24 mouse cellular contexts compared by ENCODE assay signal in genomic region chr7:79395186-79395585, GRCm38 (mm10). TPM values are rescaled to one million over a fixed set of nuclear protein-coding genes. Genes with fewer than 3 reads are reported as not detected.
DNase-seq lines count a peak whose midpoint lies in the region; ATAC-seq and TF ChIP-seq lines count a peak whose summit lies in the region.
"Had no signal": no experiment of that assay in that cellular context is flagged by ENCODE, and none has a peak within 500 bp of the region (broad histone marks: within the 10 kb centered on the region; RNA-seq: fewer than 3 reads in every experiment).

No protein-coding gene starts in this region.

- no peak for ATAC-seq in forebrain, postnatal 0 days
- ATAC-seq: forebrain, embryonic 14.5 days; forebrain, embryonic 16.5 days had no signal

- H3K27me3 ChIP-seq in ES-Bruce4 (ENCODE audit: control insufficient read depth, insufficient read depth, low read length, poor library complexity, severe bottlenecking): no peaks in the 10 kb centered on the region
- H3K27me3 ChIP-seq in forebrain, postnatal 0 days (ENCODE audit: insufficient read depth, low read length): no peaks in the 10 kb centered on the region
- H3K27me3 ChIP-seq: embryonic facial prominence, embryonic 13.5 days; embryonic facial prominence, embryonic 15.5 days; forebrain, embryonic 12.5 days had no signal

- H3K27ac ChIP-seq in ES-Bruce4 (ENCODE audit: insufficient read depth, low read length) (peak overlapping the region; percentile 91), ES-E14 (ENCODE audit: insufficient read depth, low read depth, low read length, poor library complexity, severe bottlenecking) (peak overlapping the region; percentile 89; the same call in 1 of the 2 replicates)
- H3K27ac ChIP-seq in forebrain, postnatal 0 days (ENCODE audit: low read depth, low read length): no peak overlapping the region
- H3K27ac ChIP-seq: embryonic facial prominence, embryonic 13.5 days; embryonic facial prominence, embryonic 15.5 days; forebrain, embryonic 10.5 days; forebrain, embryonic 12.5 days had no signal

- 0 out of 2 replicates have a peak, but pooled peaks cover 2% of the 10 kb centered on the region for H3K36me3 ChIP-seq in ES-Bruce4 (ENCODE audit: control insufficient read depth, insufficient read depth, low read length, poor library complexity, severe bottlenecking)
- H3K36me3 ChIP-seq in ES-E14 (ENCODE audit: control insufficient read depth, insufficient read depth, low read length, poor library complexity, severe bottlenecking): peaks cover 2% of the 10 kb centered on the region; the same call in 1 of the 2 replicates
- no peaks in the 10 kb centered on the region for H3K36me3 ChIP-seq in forebrain, postnatal 0 days (ENCODE audit: insufficient read depth)
- H3K36me3 ChIP-seq: embryonic facial prominence, embryonic 13.5 days; embryonic facial prominence, embryonic 15.5 days; forebrain, embryonic 12.5 days had no signal

- TF ChIP-seq POLR2A in ES-Bruce4 (IDR thresholded peaks at IDR 0.05; ENCODE audit: insufficient read depth, low read length): no peak

- in situ Hi-C loops in ES-E14 (cut with MboI; ENCODE audit: low sequenced_read_pairs in 2 of 2, unreplicated experiment in 2 of 2): no loop called here

- no peaks in the 10 kb centered on the region for H3K9me3 ChIP-seq in ES-Bruce4 (replicated peaks; ENCODE audit: control insufficient read depth, insufficient read depth, low read length, poor library complexity, severe bottlenecking)
- no peaks in the 10 kb centered on the region for H3K9me3 ChIP-seq in ES-E14 (ENCODE audit: control insufficient read depth, insufficient read depth, low read depth, low read length)
- H3K9me3 ChIP-seq in forebrain, postnatal 0 days (ENCODE audit: low read length): no peaks in the 10 kb centered on the region
- H3K9me3 ChIP-seq: embryonic facial prominence, embryonic 13.5 days; embryonic facial prominence, embryonic 15.5 days; forebrain, embryonic 10.5 days; forebrain, embryonic 12.5 days had no signal

- H3K9ac ChIP-seq in ES-Bruce4 (ENCODE audit: low read depth, poor library complexity, severe bottlenecking) (peak overlapping the region; percentile 65), ES-E14 (ENCODE audit: insufficient read depth, low read depth, low read length, poor library complexity, severe bottlenecking) (no peak overlapping the region; the same call in 1 of the 2 replicates)
- no peak overlapping the region for H3K9ac ChIP-seq in forebrain, postnatal 0 days
- H3K9ac ChIP-seq: embryonic facial prominence, embryonic 13.5 days; embryonic facial prominence, embryonic 15.5 days; forebrain, embryonic 12.5 days had no signal

- DNase-seq in ES-E14 (ENCODE audit: low read depth, low spot score): no peak
- DNase-seq in ZHBTc4 (ENCODE audit: low read depth, low spot score): peak; percentile 80
- no peak for DNase-seq in forebrain, postnatal 0 days
- no peak for DNase-seq in lung, adult 18-20 months
- DNase-seq in right cerebral cortex, adult 2 months (ENCODE audit: low spot score in 2 of 2): no peak
- DNase-seq: adrenal gland, adult 2 months; adrenal gland, postnatal 10 days; adrenal gland, postnatal 25 days; cerebellum, adult 11 months; cerebellum, adult 18-20 months; cerebellum, adult 8-10 months; cerebellum, adult 9-11 months; cerebellum, postnatal 14 days; cerebellum, postnatal 36 days; embryo, embryonic 11 days had no signal

- no peak for TF ChIP-seq CTCF in ES-Bruce4 (IDR thresholded peaks at IDR 0.05; ENCODE audit: low read depth, low read length)
- no peak for TF ChIP-seq CTCF in forebrain, postnatal 0 days (IDR thresholded peaks at IDR 0.05; ENCODE audit: low read depth)

- H3K4me3 ChIP-seq in ES-Bruce4 (ENCODE audit: low read depth, low read length) (no peak overlapping the region), ES-E14 (ENCODE audit: insufficient read depth in 1 of 2, low read depth in 1 of 2, low read length in 2 of 2, poor library complexity in 1 of 2, severe bottlenecking in 1 of 2) (no peak overlapping the region)
- no peak overlapping the region for H3K4me3 ChIP-seq in forebrain, postnatal 0 days (ENCODE audit: low read depth, low read length)
- H3K4me3 ChIP-seq: embryonic facial prominence, embryonic 13.5 days; embryonic facial prominence, embryonic 15.5 days; erythroblast, embryonic 14.5 days; forebrain, embryonic 10.5 days; forebrain, embryonic 12.5 days had no signal

- no peak overlapping the region for H3K4me2 ChIP-seq in forebrain, postnatal 0 days (ENCODE audit: low read depth)
- H3K4me2 ChIP-seq: embryonic facial prominence, embryonic 13.5 days; embryonic facial prominence, embryonic 15.5 days; forebrain, embryonic 12.5 days had no signal

- H3K4me1 ChIP-seq in ES-Bruce4 (ENCODE audit: control insufficient read depth, insufficient read depth, low read length) (peaks cover 2% of the 10 kb centered on the region), ES-E14 (ENCODE audit: control insufficient read depth in 2 of 2, insufficient read depth in 2 of 2, low read length in 2 of 2, poor library complexity in 1 of 2) (peaks cover 13 to 16% of the 10 kb centered on the region in 2 experiments; a peak in 3 of 4 replicates)
- H3K4me1 ChIP-seq in forebrain, postnatal 0 days (ENCODE audit: insufficient read depth): no peaks in the 10 kb centered on the region

- 90% methylated on average over 7 of the region's 7 CpGs for WGBS in forebrain, postnatal 0 days

- peak; percentile 22; the same call in 1 of the 2 replicates for TF ChIP-seq EP300 in ES-Bruce4 (IDR thresholded peaks at IDR 0.05; ENCODE audit: insufficient read depth, low read depth, low read length)

TF ChIP-seq in ES-E14, 5 proteins besides CTCF, POLR2A, EP300 and RAD21:
- TF ChIP-seq CHD2 (IDR thresholded peaks at IDR 0.05; ENCODE audit: low read depth, low read length): no peak
- TF ChIP-seq ZC3H11A (IDR thresholded peaks at IDR 0.05; ENCODE audit: borderline replicate concordance, low read depth, low read length): no peak
- TF ChIP-seq ZNF384 (IDR thresholded peaks at IDR 0.05; ENCODE audit: low read depth, low read length): no peak
- no peak for TF ChIP-seq MAFK (IDR thresholded peaks at IDR 0.05; ENCODE audit: insufficient read depth, low read depth, low read length)
- TF ChIP-seq HCFC1 (IDR thresholded peaks at IDR 0.05; ENCODE audit: borderline replicate concordance, insufficient read depth, low read length): no peak

RNA-seq across cellular contexts. Expression of gene Fanci, which starts 3.5 kb away (rescaled TPM):
- 45.0 and 45.2 TPM in 2 replicates for polyA plus RNA-seq in ES-Bruce4 (2011; ENCODE audit: insufficient read depth, insufficient read length, low read depth, missing spikeins)
- total RNA-seq in ES-E14 (2012; rRNA removed): 31.9 and 33.0 TPM in 2 replicates
- 1.9 and 2.1 TPM in 2 replicates for total RNA-seq in forebrain, postnatal 0 days (2014; rRNA removed)
- 1.2 and 1.4 TPM in 2 replicates for polyA plus RNA-seq in forebrain, postnatal 0 days (2015; fragmentation: Nextera tagmentation; extraction: Ambion mirVana)

RNA-seq across cellular contexts. Expression of gene Rlbp1, which starts 8.3 kb away (rescaled TPM):
- 2.7 and 2.8 TPM in 2 replicates for polyA plus RNA-seq in ES-Bruce4 (2011; ENCODE audit: insufficient read depth, insufficient read length, low read depth, missing spikeins)
- total RNA-seq in ES-E14 (2012; rRNA removed): 5.9 and 8.1 TPM in 2 replicates
- total RNA-seq in forebrain, postnatal 0 days (2014; rRNA removed): 46.2 and 54.9 TPM in 2 replicates
- polyA plus RNA-seq in forebrain, postnatal 0 days (2015; fragmentation: Nextera tagmentation; extraction: Ambion mirVana): 41.0 and 52.3 TPM in 2 replicates
- total RNA-seq: adrenal gland, adult 2 months; adrenal gland, postnatal 10 days; common myeloid progenitor, adult 5-6 weeks had no signal
- polyA plus RNA-seq: erythroblast, embryonic 14.5 days had no signal

Comparison
In these comparisons a context has a peak if more than half of its experiments do, and no peak if none do; other contexts are left out.
1. RNA of gene Fanci, which starts 3.5 kb away (total RNA-seq): 31.9 to 33.0 TPM in ES-E14; 1.9 to 2.1 TPM in forebrain, postnatal 0 days; every median in the first group is over 10 times any median in the second.